Mouse (Mus musculus): ENCODE measurements around the gene Stab2. TPM values are rescaled to one million over a fixed set of nuclear protein-coding genes. Genes with fewer than 3 reads are reported as not detected.

Gene Stab2
- polyA plus RNA-seq, 1 experiment from 2014 or later: 0.23 TPM

DNA sequence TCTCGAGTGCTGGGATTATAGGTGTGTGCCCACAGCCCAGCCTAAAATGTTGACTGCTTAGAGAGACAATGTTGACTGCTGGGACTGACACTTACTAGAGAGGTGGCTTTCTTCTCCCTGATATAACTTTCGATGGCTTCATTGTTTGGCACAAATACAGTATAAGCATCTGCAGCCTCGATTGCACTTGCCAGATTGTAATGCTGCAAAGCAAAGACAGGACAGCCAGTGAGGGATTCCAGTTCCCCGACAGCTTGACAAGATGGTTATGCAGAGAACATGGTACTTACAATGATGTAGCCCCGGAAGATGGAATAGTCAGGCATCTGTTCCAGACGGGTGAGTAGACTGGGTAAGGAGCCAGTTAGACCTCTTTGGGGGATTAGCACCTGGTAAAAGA is 100.8 kb downstream of the Stab2 start:
- ATAC-seq (ENCODE audit: insufficient number of reproducible peaks, low FRiP score, low TSS enrichment, low read depth): no peak
- no peaks in the 10 kb centered on the region for H3K4me1 ChIP-seq (ENCODE audit: control insufficient read depth, insufficient read depth, low read length)
- no peak for DNase-seq (ENCODE audit: low spot score)
- no peak overlapping the region for H3K9ac ChIP-seq (ENCODE audit: low read length)
- no peak overlapping the region for H3K27ac ChIP-seq (replicated peaks; ENCODE audit: low read depth, low read length)
- no peaks in the 10 kb centered on the region for H3K9me3 ChIP-seq (ENCODE audit: control insufficient read depth, low read length)
- no peak overlapping the region for H3K4me2 ChIP-seq (ENCODE audit: low read depth, severe bottlenecking)
- WGBS: 81% methylated on average over 6 of the region's 6 CpGs
- no peaks in the 10 kb centered on the region for H3K36me3 ChIP-seq (ENCODE audit: control insufficient read depth, insufficient read depth, low read length)
- H3K4me3 ChIP-seq (ENCODE audit: low read depth, low read length): no peak overlapping the region
- no peaks in the 10 kb centered on the region for H3K27me3 ChIP-seq (ENCODE audit: control insufficient read depth, insufficient read depth, low read length)

DNA sequence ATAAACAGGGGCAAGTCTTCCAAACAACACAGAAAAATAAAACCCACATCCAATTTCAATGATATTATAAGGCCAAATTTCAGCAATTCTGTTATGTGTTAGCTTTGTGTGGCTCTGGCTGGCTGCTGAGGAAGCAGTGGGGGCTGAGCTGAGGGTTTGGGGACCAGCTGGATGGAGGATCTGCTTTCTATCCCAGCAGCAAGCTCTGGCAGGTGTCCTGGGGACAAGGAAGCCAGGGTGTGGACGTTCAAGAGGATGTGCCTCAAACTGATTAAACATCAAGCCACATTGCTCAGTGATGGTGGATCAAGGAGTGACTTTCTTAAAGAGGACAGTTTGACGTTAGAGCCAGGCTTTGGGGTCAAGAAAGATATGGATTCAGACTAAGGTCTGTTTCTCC is 112.3 kb downstream of the Stab2 start:
- no peak for ATAC-seq (ENCODE audit: insufficient number of reproducible peaks, low FRiP score, low TSS enrichment, low read depth)
- Histone ChIP-seq H3K27me3 (ENCODE audit: control insufficient read depth, insufficient read depth, low read length) (no peaks in the 10 kb centered on the region), H3K9me3 (ENCODE audit: control insufficient read depth, low read length) (no peaks in the 10 kb centered on the region), H3K4me1 (ENCODE audit: control insufficient read depth, insufficient read depth, low read length) (no peaks in the 10 kb centered on the region), H3K4me2 (ENCODE audit: low read depth, severe bottlenecking) (no peak overlapping the region), H3K4me3 (ENCODE audit: low read depth, low read length) (no peak overlapping the region), H3K9ac (ENCODE audit: low read length) (no peak overlapping the region), H3K36me3 (ENCODE audit: control insufficient read depth, insufficient read depth, low read length) (no peaks in the 10 kb centered on the region; the same call in 1 of the 2 replicates), H3K27ac (replicated peaks; ENCODE audit: low read depth, low read length) (no peak overlapping the region)
- no peak for DNase-seq (ENCODE audit: low spot score)
- WGBS: 80% methylated on average over 2 of the region's 2 CpGs

DNA sequence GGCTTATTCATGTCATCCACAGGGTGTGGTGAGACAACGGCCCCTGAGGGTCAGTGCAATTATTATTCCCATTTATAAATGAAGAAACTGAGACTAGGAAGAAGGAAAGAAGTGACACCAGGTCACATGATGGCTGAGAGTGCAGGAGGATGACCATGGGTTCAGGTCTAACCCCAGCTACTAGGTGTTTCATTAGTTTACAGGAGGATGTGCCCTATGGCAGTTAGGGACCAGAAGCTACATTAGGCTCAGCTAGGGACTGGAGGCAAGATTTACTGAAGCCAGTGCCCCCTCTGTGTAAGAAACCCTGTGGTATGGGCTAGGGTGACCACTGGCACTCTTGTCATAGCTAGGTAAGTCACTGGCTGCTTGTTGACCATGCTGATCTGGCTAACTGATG is 116.8 kb downstream of the Stab2 start:
- DNase-seq (ENCODE audit: low spot score) (no peak), ATAC-seq (ENCODE audit: insufficient number of reproducible peaks, low FRiP score, low TSS enrichment, low read depth) (no peak)
- WGBS: 81% methylated on average over 1 of the region's 1 CpGs
- Histone ChIP-seq H3K9ac (ENCODE audit: low read length) (no peak overlapping the region), H3K9me3 (ENCODE audit: control insufficient read depth, low read length) (no peaks in the 10 kb centered on the region), H3K36me3 (ENCODE audit: control insufficient read depth, insufficient read depth, low read length) (no peaks in the 10 kb centered on the region; the same call in 1 of the 2 replicates), H3K4me3 (ENCODE audit: low read depth, low read length) (no peak overlapping the region), H3K27ac (replicated peaks; ENCODE audit: low read depth, low read length) (no peak overlapping the region), H3K4me1 (ENCODE audit: control insufficient read depth, insufficient read depth, low read length) (no peaks in the 10 kb centered on the region), H3K27me3 (ENCODE audit: control insufficient read depth, insufficient read depth, low read length) (no peaks in the 10 kb centered on the region), H3K4me2 (ENCODE audit: low read depth, severe bottlenecking) (no peak overlapping the region)

DNA sequence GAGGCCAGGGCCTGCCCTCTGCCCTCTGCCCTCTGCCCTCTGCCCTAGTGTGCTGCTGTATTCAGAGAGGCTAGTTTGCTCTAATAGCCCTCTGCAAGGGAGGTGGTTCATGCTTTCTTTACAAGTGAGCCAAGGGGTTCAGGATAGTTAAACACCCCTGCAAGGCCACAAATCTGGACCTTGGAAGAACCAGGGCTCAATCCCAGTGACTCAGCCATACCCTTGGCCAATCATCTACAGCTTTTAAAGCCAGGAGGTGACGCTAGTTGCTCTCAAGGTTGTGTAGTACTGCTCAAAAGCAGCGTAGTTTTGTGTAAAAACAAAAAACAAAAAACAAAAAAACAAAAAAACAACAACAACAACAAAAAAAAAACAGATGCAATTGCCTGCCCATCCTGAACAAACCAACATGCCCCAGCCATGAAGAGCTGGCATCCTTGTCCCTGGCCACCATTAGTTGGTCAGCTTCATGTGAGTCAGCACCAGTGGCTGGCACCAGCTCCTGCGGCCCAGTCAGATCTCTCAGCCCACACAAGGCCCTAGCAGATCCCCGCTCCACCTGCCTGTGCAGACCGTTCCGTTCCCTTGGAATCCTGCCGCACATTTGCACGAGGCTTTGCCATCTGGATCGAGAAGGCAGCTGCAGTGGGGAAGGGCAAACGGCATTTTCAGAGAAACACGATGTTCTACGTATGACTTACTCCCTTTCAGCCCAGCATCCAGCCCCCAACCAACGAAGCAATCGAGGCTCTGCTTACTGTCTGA is 117.5 kb downstream of the Stab2 start:
- ATAC-seq (ENCODE audit: insufficient number of reproducible peaks, low FRiP score, low TSS enrichment, low read depth): no peak
- WGBS: 87% methylated on average over 14 of the region's 14 CpGs
- H3K4me3 ChIP-seq (ENCODE audit: low read depth, low read length): no peak overlapping the region
- no peaks in the 10 kb centered on the region for H3K9me3 ChIP-seq (ENCODE audit: control insufficient read depth, low read length)
- H3K27me3 ChIP-seq (ENCODE audit: control insufficient read depth, insufficient read depth, low read length): no peaks in the 10 kb centered on the region
- H3K4me2 ChIP-seq (ENCODE audit: low read depth, severe bottlenecking): no peak overlapping the region
- H3K36me3 ChIP-seq (ENCODE audit: control insufficient read depth, insufficient read depth, low read length): no peaks in the 10 kb centered on the region; the same call in 1 of the 2 replicates
- no peak overlapping the region for H3K27ac ChIP-seq (replicated peaks; ENCODE audit: low read depth, low read length)
- DNase-seq (ENCODE audit: low spot score): no peak
- H3K9ac ChIP-seq (ENCODE audit: low read length): no peak overlapping the region
- no peaks in the 10 kb centered on the region for H3K4me1 ChIP-seq (ENCODE audit: control insufficient read depth, insufficient read depth, low read length)

DNA sequence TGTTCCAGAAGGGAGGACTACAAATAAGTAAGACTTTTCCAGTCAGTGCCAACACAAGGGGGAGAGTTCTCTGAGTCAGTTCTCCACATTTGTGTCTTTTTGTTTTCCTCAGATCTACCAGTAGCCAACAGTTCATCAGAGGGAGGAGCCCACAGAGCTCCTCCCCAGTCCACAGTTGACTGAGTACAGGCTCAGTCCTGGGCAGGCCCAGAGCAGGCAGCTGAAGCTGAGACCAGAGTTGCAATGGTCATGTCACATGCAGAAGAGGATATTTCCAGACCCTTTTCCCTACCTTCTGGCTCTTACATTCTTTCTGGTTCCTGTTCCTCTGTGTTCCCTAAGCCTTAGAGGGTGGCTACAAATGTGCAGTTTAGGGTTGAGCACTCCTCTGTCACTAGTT is 118.4 kb downstream of the Stab2 start:
- Histone ChIP-seq H3K4me3 (ENCODE audit: low read depth, low read length) (no peak overlapping the region), H3K27ac (replicated peaks; ENCODE audit: low read depth, low read length) (no peak overlapping the region), H3K27me3 (ENCODE audit: control insufficient read depth, insufficient read depth, low read length) (no peaks in the 10 kb centered on the region), H3K4me1 (ENCODE audit: control insufficient read depth, insufficient read depth, low read length) (no peaks in the 10 kb centered on the region), H3K9ac (ENCODE audit: low read length) (no peak overlapping the region), H3K9me3 (ENCODE audit: control insufficient read depth, low read length) (no peaks in the 10 kb centered on the region), H3K4me2 (ENCODE audit: low read depth, severe bottlenecking) (no peak overlapping the region), H3K36me3 (ENCODE audit: control insufficient read depth, insufficient read depth, low read length) (no peaks in the 10 kb centered on the region; the same call in 1 of the 2 replicates)
- no peak for ATAC-seq (ENCODE audit: insufficient number of reproducible peaks, low FRiP score, low TSS enrichment, low read depth)
- no peak for DNase-seq (ENCODE audit: low spot score)

DNA sequence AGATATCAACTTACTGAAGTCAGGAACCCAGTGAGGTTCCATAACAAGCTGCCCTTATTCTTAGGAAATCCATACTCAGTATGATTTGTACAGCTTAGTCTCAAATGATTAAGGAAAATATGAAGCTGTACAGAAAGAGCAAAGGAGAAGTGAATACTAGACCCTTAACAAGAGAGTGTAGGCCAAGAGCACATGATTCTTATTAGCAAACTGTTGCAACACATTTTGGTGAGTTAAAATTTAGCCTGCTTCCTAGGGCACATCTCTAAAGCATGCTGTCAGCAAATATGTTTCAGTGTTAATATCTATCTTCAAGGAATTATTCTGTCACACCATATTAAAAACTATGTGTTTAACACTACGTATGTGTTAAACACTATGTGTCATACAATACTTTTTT is 121.4 kb downstream of the Stab2 start:
- H3K4me3 ChIP-seq (ENCODE audit: low read depth, low read length): no peak overlapping the region
- no peaks in the 10 kb centered on the region for H3K4me1 ChIP-seq (ENCODE audit: control insufficient read depth, insufficient read depth, low read length)
- no peak overlapping the region for H3K9ac ChIP-seq (ENCODE audit: low read length)
- no peaks in the 10 kb centered on the region; the same call in 1 of the 2 replicates for H3K36me3 ChIP-seq (ENCODE audit: control insufficient read depth, insufficient read depth, low read length)
- DNase-seq (ENCODE audit: low spot score) (no peak), ATAC-seq (ENCODE audit: insufficient number of reproducible peaks, low FRiP score, low TSS enrichment, low read depth) (no peak)
- H3K9me3 ChIP-seq (ENCODE audit: control insufficient read depth, low read length): no peaks in the 10 kb centered on the region
- no peak overlapping the region for H3K4me2 ChIP-seq (ENCODE audit: low read depth, severe bottlenecking)
- H3K27me3 ChIP-seq (ENCODE audit: control insufficient read depth, insufficient read depth, low read length): no peaks in the 10 kb centered on the region
- 92% methylated on average over 1 of the region's 1 CpGs for WGBS
- no peak overlapping the region for H3K27ac ChIP-seq (replicated peaks; ENCODE audit: low read depth, low read length)

DNA sequence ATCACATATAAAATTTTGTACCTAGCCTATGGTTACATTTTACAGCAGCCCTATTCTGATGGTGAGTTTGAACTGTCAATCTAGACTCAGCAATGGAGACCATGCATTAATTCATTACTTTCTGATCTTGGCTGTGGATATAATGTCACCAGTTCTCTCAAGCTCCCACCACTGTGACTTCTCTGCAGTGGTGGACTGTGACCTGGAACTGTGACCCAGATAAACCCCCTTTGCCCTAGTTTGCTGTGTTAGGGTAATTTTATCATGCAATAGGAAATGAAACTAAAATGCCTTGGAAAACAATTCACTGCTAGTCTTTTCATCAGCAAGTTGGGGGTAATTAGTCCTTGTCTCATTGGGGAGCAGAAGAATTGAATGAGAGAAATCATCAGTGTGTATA is 126.4 kb downstream of the Stab2 start:
- Histone ChIP-seq H3K9me3 (ENCODE audit: control insufficient read depth, low read length) (no peaks in the 10 kb centered on the region), H3K4me2 (ENCODE audit: low read depth, severe bottlenecking) (no peak overlapping the region), H3K27me3 (ENCODE audit: control insufficient read depth, insufficient read depth, low read length) (no peaks in the 10 kb centered on the region), H3K36me3 (ENCODE audit: control insufficient read depth, insufficient read depth, low read length) (no peaks in the 10 kb centered on the region), H3K4me1 (ENCODE audit: control insufficient read depth, insufficient read depth, low read length) (no peaks in the 10 kb centered on the region), H3K9ac (ENCODE audit: low read length) (no peak overlapping the region), H3K4me3 (ENCODE audit: low read depth, low read length) (no peak overlapping the region), H3K27ac (replicated peaks; ENCODE audit: low read depth, low read length) (no peak overlapping the region)
- DNase-seq (ENCODE audit: low spot score) (no peak), ATAC-seq (ENCODE audit: insufficient number of reproducible peaks, low FRiP score, low TSS enrichment, low read depth) (no peak)

DNA sequence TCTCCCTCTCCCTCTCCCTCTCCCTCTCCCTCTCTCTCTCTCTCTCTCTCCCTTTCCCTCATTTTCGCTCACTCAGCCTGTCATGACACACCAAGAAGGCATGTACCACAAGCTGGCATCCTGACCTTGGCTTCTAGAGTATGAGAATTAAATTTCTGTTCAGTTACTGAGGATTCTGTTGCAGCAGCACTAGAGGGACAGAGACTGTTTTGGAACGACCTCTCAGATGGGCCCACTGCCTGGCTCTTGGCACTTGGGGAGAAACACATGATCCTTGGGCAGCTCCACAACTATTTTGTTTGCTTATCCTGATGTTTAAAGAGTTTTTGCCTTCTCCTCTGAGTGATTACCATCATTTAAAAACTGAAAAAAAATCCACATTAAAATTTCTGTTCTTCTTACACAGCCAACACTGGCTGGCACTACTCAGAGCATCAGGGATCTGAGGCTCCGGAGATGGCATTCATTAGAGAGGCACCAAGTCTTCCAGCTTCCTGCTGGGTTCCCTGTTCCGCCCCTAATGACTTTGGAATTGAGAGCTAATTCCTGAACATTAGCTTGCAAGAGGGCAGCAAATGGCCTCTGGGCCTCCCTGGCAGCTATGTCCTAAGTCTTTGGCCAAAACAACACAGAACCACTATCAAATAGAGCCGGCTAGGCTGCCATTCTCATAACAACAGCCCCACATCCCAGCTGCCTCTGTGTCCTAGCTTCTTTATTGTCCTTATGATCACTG is 127.6 kb downstream of the Stab2 start:
- Histone ChIP-seq H3K4me1 (ENCODE audit: control insufficient read depth, insufficient read depth, low read length) (no peaks in the 10 kb centered on the region), H3K36me3 (ENCODE audit: control insufficient read depth, insufficient read depth, low read length) (no peaks in the 10 kb centered on the region), H3K27me3 (ENCODE audit: control insufficient read depth, insufficient read depth, low read length) (no peaks in the 10 kb centered on the region), H3K9me3 (ENCODE audit: control insufficient read depth, low read length) (no peaks in the 10 kb centered on the region), H3K4me3 (ENCODE audit: low read depth, low read length) (no peak overlapping the region), H3K9ac (ENCODE audit: low read length) (no peak overlapping the region), H3K27ac (replicated peaks; ENCODE audit: low read depth, low read length) (no peak overlapping the region), H3K4me2 (ENCODE audit: low read depth, severe bottlenecking) (no peak overlapping the region)
- ATAC-seq (ENCODE audit: insufficient number of reproducible peaks, low FRiP score, low TSS enrichment, low read depth) (no peak), DNase-seq (ENCODE audit: low spot score) (no peak)
- WGBS: 44% methylated on average over 4 of the region's 5 CpGs

Data from limb, embryonic 11.5 days (tissue).